Mouse (Mus musculus) adrenal gland, postnatal 4 days (tissue): ENCODE measurements around the gene Os9. TPM values are rescaled to one million over a fixed set of nuclear protein-coding genes. Genes with fewer than 3 reads are reported as not detected.
"Not testable (repeated sequence)": the region's sequence is repeated elsewhere in the genome, so short reads cannot be mapped to it uniquely, and the experiment has no call there.

Source experiments
- DNase-seq, 2 experiments: peaks; one replicate each; pipeline ENCODE4 v3.0.0; 2021 to 2022; ENCODE audit warnings: low spot score in 2 of 2, mixed read lengths in 2 of 2
- total RNA-seq, 2 experiments: library from RNA; stranded (reverse); gene quantifications; 2 replicates each; pipeline ENCODE4 v1.2.3; 2021

Gene Os9
- total RNA-seq, 2 experiments from 2014 or later = 109 to 112 TPM

- DNase-seq = no peak
Measured at GRCm38 (mm10) chr10:127083915-127084306, 37.0 kb downstream of the Os9 start.

GRCm38 (mm10) chr10:127083292-127083914, 37.5 kb downstream of the Os9 start:
- no peak for DNase-seq

GRCm38 (mm10) chr10:127081996-127082620, 38.8 kb downstream of the Os9 start:
- no peak for DNase-seq

GRCm38 (mm10) chr10:127080901-127081780, 39.8 kb downstream of the Os9 start:
- no peak for DNase-seq

GRCm38 (mm10) chr10:127079665-127080391, 41.1 kb downstream of the Os9 start:
- no peak for DNase-seq

GRCm38 (mm10) chr10:127078677-127079575, 42.0 kb downstream of the Os9 start:
- no peak for DNase-seq

GRCm38 (mm10) chr10:127078001-127078676, 42.8 kb downstream of the Os9 start:
- DNase-seq = no peak

GRCm38 (mm10) chr10:127077515-127077914, 43.4 kb downstream of the Os9 start:
- DNase-seq = no peak

GRCm38 (mm10) chr10:127076082-127076481, 44.8 kb downstream of the Os9 start:
- no peak for DNase-seq

GRCm38 (mm10) chr10:127075651-127076050, 45.3 kb downstream of the Os9 start:
- no peak for DNase-seq

GRCm38 (mm10) chr10:127075080-127075479, 45.9 kb downstream of the Os9 start, which contains the start of gene Agap2:
TSS of gene Agap2 (plus strand) at chr10:127075284.
- DNase-seq = no peak

- no peak for DNase-seq
Measured at GRCm38 (mm10) chr10:127073981-127074380, 47.0 kb downstream of the Os9 start.

GRCm38 (mm10) chr10:127072969-127073368, 48.0 kb downstream of the Os9 start:
- DNase-seq = not testable (repeated sequence)

GRCm38 (mm10) chr10:127072270-127072669, 48.7 kb downstream of the Os9 start:
- not testable (repeated sequence) for DNase-seq

GRCm38 (mm10) chr10:127071203-127071602, 49.7 kb downstream of the Os9 start:
- no peak for DNase-seq

- peak; percentile 51 to 77 for DNase-seq
Measured at GRCm38 (mm10) chr10:127070190-127071121, 50.5 kb downstream of the Os9 start, which contains the start of gene Tspan31. TSS of gene Tspan31 (minus strand) at chr10:127070264.

GRCm38 (mm10) chr10:127069281-127070189, 51.4 kb downstream of the Os9 start:
- peak in 1 of 2 experiments; percentile 2 for DNase-seq
